Mouse (Mus musculus) small intestine, adult 2 months (tissue): Measurements from ENCODE around the gene Pik3r2. TPM values are rescaled to one million over a fixed set of nuclear protein-coding genes. Genes with fewer than 3 reads are reported as not detected.

ENCODE experiments used
- H3K27ac ChIP-seq: fragments of 200-500 bp; 2 replicates; pipeline ENCODE4 v1.5.1; 2012; ENCODE audit warnings: low read depth, low read length, control low read depth, inconsistent platforms; ENCODE audit not compliant: insufficient read depth
- H3K27me3 ChIP-seq: fragments of 200-500 bp; 2 replicates; pipeline ENCODE4 v1.6.1; 2012; ENCODE audit warnings: mild to moderate bottlenecking, moderate library complexity, low read length, inconsistent platforms; ENCODE audit not compliant: control insufficient read depth, insufficient read depth
- H3K36me3 ChIP-seq: fragments of 200-500 bp; 2 replicates; pipeline ENCODE4 v1.6.1; 2012; ENCODE audit warnings: mild to moderate bottlenecking, low read length, control low read depth, inconsistent platforms; ENCODE audit not compliant: control insufficient read depth, insufficient read depth
- H3K4me1 ChIP-seq: fragments of 200-500 bp; 2 replicates; pipeline ENCODE4 v1.6.1; 2012; ENCODE audit warnings: low read length, inconsistent platforms, mixed read lengths; ENCODE audit not compliant: control insufficient read depth, insufficient read depth, insufficient read length
- H3K4me3 ChIP-seq: fragments of 200-500 bp; 2 replicates; pipeline ENCODE4 v1.5.1; 2012; ENCODE audit warnings: low read depth, mild to moderate bottlenecking, control low read depth, inconsistent platforms, low read length, moderate library complexity
- CTCF ChIP-seq: fragments of 200-500 bp; IDR thresholded peaks from 2 replicates; pipeline ENCODE4 v1.5.1; 2012; ENCODE audit warnings: low read depth, mild to moderate bottlenecking, control low read depth, inconsistent platforms, low read length, moderate library complexity, mixed read lengths; ENCODE audit not compliant: insufficient replicate concordance, insufficient read length; ENCODE audit errors: extremely low read depth
- POLR2A ChIP-seq: fragments of 200-500 bp; IDR thresholded peaks from 2 replicates; pipeline ENCODE4 v1.6.1; 2012; ENCODE audit warnings: low read depth, mild to moderate bottlenecking, control low read depth, inconsistent platforms, low read length, moderate library complexity
- WGBS: fragments of 180-500 bp; shearing (Covaris S2); methylation state at CpG from one replicate; pipeline ENCODE4 v1.1.7; 2018; 5-methylcytosine and 5-hydroxymethylcytosine counted together
- polyA plus RNA-seq: library from polyadenylated mRNA; depleted of rRNA; stranded (reverse); fragments of >200 nt; gene quantifications from 2 replicates; pipeline ENCODE4 v1.2.3, GENCODE M21; 2012

Gene Pik3r2
- polyA plus RNA-seq, 1 experiment, result 414 TPM

DNA sequence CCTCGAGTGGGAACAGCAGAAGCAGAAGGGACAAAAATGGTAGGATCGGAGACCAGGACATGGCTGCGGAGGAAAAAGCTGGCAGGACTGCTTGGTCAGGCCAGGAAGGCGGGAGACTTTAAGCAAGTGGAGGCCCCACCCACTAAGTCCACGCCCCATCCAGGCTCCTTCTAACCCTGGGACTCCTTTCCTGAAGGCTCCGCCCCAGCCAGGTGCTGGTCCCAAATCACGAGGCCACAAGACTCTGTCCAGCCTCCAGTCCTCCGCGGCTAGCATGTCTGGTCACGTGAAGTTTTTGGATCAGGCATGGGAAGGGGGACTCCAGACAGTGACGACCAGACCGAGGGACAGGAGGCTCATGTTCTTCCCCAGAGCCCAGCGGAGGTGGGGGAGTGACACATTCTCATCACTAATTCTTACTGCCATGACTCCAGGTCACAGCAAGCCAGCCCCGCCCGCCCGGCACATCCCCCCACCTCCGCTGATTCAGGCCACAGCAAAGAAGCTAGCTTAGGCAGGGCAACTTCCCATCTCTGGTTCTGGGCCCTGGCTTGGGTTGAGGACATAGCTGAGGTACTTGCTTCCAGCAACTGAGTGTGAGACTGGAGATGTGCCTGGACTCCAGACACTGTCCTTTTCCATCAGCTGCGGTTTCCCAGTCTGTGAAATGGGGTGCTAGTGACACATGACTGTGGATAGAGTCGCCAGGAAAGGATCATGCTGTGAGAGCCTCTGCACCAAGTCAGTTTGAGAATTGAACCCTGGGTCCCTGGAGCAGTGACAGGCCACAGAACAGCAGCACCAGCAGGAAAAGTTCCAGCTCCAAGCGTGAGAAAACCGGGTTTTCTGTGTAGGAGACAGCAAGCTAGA, 9.7 kb downstream of the Pik3r2 start:
- 13% methylated on average over 21 of the region's 21 CpGs for WGBS
- TF ChIP-seq POLR2A, result peak; percentile 95
- no peak for TF ChIP-seq CTCF

DNA sequence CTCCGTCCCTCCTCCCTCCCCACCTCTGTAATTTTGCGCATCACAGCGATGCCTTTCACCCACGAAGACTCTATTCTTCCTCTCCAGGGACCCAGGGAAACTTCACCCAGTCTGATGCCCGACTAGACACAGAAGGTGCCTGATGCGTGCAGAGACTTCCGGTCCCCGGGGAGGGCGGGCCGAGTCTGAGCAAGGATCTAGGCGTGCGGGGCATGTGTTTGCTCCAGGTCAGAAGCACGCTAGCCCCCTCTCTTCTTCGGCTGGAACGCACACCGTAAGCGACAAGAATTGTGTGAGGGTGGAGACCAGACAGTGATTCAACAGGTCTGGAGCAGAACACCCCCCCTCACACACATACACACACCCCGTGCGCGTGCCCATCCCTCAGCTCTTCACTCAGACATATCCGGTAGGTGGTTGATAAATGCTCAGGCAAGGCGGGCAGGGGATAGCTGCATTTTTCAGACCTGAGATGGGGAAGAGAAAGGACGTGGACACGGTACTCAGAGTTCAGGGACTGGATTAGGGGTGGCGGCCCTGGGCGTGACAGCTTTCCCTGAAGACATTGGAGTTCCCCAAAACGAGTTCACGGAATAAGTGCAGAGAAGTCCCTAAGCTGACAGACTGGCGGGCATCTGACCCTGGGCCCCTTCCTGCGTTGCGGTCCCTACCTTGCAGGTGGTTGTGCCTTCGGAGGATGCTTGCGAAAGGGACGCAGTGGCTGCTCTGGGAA, 10.5 kb downstream of the Pik3r2 start:
- Histone ChIP-seq H3K36me3 (peaks cover 25% of the 10 kb centered on the region), H3K4me3 (peak overlapping the region; percentile 78), H3K27me3 (no peaks in the 10 kb centered on the region), H3K4me1 (peaks cover 39% of the 10 kb centered on the region), H3K27ac (peak overlapping the region; percentile 98)
- TF ChIP-seq POLR2A, result no peak
- 0 out of 2 replicates have a peak, but pooled peaks have one; percentile 3 for TF ChIP-seq CTCF
- under 1% methylated on average over 34 of the region's 34 CpGs for WGBS

More for the DNA sequence above, 9.7 kb downstream of the Pik3r2 start:
- peak overlapping the region; percentile 98 for H3K27ac ChIP-seq
- peak overlapping the region; percentile 78 for H3K4me3 ChIP-seq
- peaks cover 28% of the 10 kb centered on the region for H3K36me3 ChIP-seq
- peaks cover 33% of the 10 kb centered on the region for H3K4me1 ChIP-seq
- no peaks in the 10 kb centered on the region for H3K27me3 ChIP-seq

DNA sequence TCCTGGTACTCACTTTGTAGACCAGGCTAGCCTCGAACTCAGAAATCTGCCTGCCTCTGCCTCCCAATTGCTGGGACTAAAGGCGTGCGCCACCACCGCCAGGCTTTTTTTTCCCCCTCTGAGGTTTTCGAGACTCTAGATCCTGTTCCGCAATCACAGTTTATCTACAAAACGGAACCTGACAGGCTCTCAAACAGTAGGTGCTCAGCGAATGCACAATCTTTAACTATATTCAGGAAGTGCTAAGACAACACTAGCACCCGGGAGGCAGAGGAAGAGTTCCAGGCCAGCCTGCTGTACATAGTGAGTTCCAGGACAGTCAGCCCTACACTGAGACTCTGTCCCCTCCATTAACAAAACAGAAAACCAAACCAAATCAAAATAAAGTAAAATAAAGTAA, 11.2 kb downstream of the Pik3r2 start:
- 17% methylated on average over 9 of the region's 9 CpGs for WGBS
- no peaks in the 10 kb centered on the region for H3K27me3 ChIP-seq

DNA sequence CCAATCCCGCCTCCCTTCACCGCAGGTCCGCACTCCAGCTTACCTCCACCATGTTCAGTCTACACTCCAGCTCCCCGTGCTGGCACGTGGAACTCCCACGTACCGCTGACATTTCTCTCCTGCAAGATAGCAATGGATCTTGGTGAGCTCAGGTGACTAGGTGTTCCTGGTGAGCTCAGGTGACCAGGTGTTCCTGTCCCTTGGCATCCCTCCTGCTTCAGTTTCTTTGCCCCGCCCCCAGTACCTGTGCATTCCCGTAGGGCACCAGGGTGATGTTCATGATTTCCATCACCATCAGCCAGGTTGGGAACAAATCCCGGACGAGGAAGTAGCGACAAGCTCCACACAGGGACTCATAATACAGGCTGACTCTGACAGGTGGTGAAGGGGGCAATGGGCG, 11.8 kb downstream of the Pik3r2 start:
- peak overlapping the region; percentile 98 for H3K27ac ChIP-seq
- 29% methylated on average over 13 of the region's 13 CpGs for WGBS
- no peaks in the 10 kb centered on the region for H3K27me3 ChIP-seq
- peaks cover 17% of the 10 kb centered on the region for H3K36me3 ChIP-seq
- H3K4me1 ChIP-seq, result peaks cover 44% of the 10 kb centered on the region
- H3K4me3 ChIP-seq, result peak overlapping the region; percentile 78
- TF ChIP-seq POLR2A (no peak; the same call in 1 of the 2 replicates), CTCF (0 out of 2 replicates have a peak, but pooled peaks have one; percentile 5)

More for the DNA sequence above, 11.2 kb downstream of the Pik3r2 start:
- Histone ChIP-seq H3K27ac (peak overlapping the region; percentile 98), H3K4me1 (peaks cover 39% of the 10 kb centered on the region), H3K4me3 (peak overlapping the region; percentile 78), H3K36me3 (peaks cover 19% of the 10 kb centered on the region)
- TF ChIP-seq POLR2A (no peak), CTCF (no peak)

DNA sequence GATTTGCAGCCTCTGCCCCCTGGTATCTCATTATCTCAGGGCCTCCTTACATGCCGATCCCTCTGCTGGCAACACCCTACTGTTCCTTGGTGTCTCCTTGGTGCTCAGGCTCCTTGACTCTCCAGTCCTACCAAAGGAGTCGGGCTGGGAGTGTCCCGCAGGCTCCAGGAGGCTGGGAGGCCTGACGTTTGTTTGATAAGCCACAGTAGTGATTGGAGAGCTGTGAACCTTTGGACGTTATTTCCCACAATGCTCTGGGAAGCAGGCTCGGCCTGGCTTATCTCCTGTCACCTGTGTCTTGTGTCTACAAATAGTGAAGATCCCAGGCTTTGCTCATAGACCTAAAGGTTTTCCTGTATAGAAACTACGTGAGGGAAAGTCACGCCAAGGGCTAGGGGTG, 12.5 kb downstream of the Pik3r2 start:
- H3K36me3 ChIP-seq, result peaks cover 14% of the 10 kb centered on the region
- peak overlapping the region; percentile 98 for H3K27ac ChIP-seq
- H3K27me3 ChIP-seq, result no peaks in the 10 kb centered on the region
- peak overlapping the region; percentile 78 for H3K4me3 ChIP-seq
- peaks cover 43% of the 10 kb centered on the region for H3K4me1 ChIP-seq
- TF ChIP-seq CTCF (no peak), POLR2A (peak; percentile 48; the same call in 1 of the 2 replicates)
- 29% methylated on average over 8 of the region's 8 CpGs for WGBS

DNA sequence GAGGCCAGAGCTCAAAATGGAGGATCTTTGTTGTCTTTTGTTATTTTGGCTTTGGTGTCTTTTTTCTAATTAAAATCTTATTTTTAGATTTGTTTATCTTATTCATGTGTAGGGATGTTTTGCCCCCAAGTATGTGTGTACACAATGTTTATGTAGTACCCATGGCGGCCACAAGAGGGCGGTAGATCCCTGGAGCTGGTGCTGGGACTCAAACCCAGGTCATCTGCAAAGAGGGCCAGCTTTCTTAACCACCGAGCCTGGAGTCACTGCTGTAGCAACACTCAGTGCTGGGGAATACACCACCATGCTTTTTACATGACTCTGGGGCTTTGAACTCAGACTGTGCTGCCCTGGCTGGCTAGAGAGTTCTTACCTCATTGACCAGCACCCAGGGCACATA, 13.2 kb downstream of the Pik3r2 start:
- peaks cover 12% of the 10 kb centered on the region for H3K36me3 ChIP-seq
- H3K27ac ChIP-seq, result peak overlapping the region; percentile 89
- peak; percentile 95 for TF ChIP-seq CTCF
- no peak for TF ChIP-seq POLR2A
- peaks cover 37% of the 10 kb centered on the region for H3K4me1 ChIP-seq
- H3K4me3 ChIP-seq, result peak overlapping the region; percentile 7
- H3K27me3 ChIP-seq, result no peaks in the 10 kb centered on the region
- WGBS, result 3% methylated on average over 3 of the region's 3 CpGs
